Mouse (Mus musculus): Measurements from ENCODE around the gene Ankrd39. TPM values are rescaled to one million over a fixed set of nuclear protein-coding genes. Genes with fewer than 3 reads are reported as not detected.

The Ankrd39 gene
- polyA plus RNA-seq, 1 experiment from 2014 or later = 23.1 TPM

DNA sequence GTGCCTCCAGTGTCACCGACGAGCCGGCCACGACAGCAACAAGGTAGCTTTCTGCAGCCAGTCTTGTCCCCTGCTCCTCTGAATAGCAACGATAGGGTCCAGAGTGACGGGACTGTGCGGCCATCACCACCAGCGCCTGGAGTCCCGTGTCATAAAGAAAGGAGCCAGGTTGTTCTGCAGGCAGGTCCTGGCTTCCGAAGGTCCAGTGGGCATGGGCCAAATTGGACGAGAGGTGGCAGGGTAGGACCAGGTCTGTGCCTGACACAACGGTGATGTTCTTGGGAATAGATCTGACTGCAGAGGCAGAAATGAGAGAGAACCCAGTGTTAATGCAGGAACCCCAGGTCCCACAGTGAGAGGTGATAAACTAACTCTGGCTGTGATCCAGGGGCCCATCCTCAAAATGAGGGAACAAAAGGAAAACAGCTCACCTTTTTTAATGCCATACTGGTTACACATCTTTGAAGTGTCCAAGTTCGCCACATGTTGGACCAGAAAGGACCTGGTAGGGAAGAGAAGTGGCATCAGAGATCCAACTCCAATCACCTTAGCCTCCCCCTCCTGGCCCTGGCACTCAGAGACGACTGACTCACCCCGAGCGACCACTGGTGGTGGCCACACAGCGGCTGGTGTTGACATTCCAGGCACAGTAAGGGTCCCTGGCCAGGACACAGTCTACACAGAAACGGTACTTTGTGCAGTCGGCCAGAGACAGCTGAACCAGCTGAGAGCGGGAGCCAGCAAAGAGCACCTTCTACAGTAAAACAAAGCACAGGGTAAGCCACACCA, 3.0 kb upstream of the Ankrd39 start:
- Histone ChIP-seq H3K4me3 (ENCODE audit: low read depth, low read length) (no peak overlapping the region), H3K36me3 (ENCODE audit: insufficient read depth, low read length) (peaks cover 43% of the 10 kb centered on the region), H3K9ac (replicated peaks; ENCODE audit: low read depth) (no peak overlapping the region), H3K9me3 (ENCODE audit: low read length) (no peaks in the 10 kb centered on the region), H3K4me1 (ENCODE audit: insufficient read depth, low read depth, low read length) (peaks cover 11% of the 10 kb centered on the region; the same call in 1 of the 2 replicates), H3K27me3 (replicated peaks; ENCODE audit: insufficient read depth, low read length) (no peaks in the 10 kb centered on the region), H3K27ac (ENCODE audit: low read length) (no peak overlapping the region), H3K4me2 (replicated peaks; ENCODE audit: low read depth, low read length) (no peak overlapping the region)
- no peak for TF ChIP-seq EP300 (IDR thresholded peaks at IDR 0.05)
- TF ChIP-seq CTCF (IDR thresholded peaks at IDR 0.05) = 0 out of 2 replicates have a peak, but pooled peaks have one; percentile 6
- ATAC-seq (no peak), DNase-seq (ENCODE audit: low spot score) (no peak)
- 71% methylated on average over 20 of the region's 20 CpGs for WGBS

DNA sequence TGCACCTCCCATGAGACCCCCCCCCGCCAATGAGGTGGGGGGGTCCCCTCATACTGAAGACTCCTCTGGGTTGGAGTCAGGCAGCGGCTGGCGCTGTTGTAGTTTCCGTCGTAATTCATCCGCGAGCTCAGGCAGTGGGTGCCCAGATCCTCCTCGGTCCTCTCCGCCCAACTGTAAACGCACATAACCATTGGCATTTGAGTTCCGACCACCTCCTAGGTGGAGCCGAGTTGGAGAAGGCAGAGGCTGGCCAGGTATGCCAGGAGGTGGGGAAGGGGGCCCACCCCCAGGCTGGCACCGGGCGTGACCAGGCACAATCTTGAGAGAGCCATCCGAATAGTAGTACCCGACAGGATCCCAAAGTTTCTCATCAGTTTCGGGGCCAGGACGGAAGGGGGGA, 2.2 kb upstream of the Ankrd39 start:
- DNase-seq (ENCODE audit: low spot score) (no peak), ATAC-seq (no peak)
- H3K4me1 ChIP-seq (ENCODE audit: insufficient read depth, low read depth, low read length) = peaks cover 4% of the 10 kb centered on the region; the same call in 1 of the 2 replicates
- H3K4me2 ChIP-seq (replicated peaks; ENCODE audit: low read depth, low read length) = no peak overlapping the region
- H3K27me3 ChIP-seq (replicated peaks; ENCODE audit: insufficient read depth, low read length) = no peaks in the 10 kb centered on the region
- H3K27ac ChIP-seq (ENCODE audit: low read length) = no peak overlapping the region
- H3K9me3 ChIP-seq (ENCODE audit: low read length) = no peaks in the 10 kb centered on the region
- TF ChIP-seq CTCF (IDR thresholded peaks at IDR 0.05) = no peak
- no peak for TF ChIP-seq EP300 (IDR thresholded peaks at IDR 0.05)
- H3K9ac ChIP-seq (replicated peaks; ENCODE audit: low read depth) = no peak overlapping the region
- peaks cover 43% of the 10 kb centered on the region for H3K36me3 ChIP-seq (ENCODE audit: insufficient read depth, low read length)
- 67% methylated on average over 18 of the region's 18 CpGs for WGBS
- H3K4me3 ChIP-seq (ENCODE audit: low read depth, low read length) = no peak overlapping the region

GRCm38 (mm10) chr1:36548771-36549170, 1.5 kb upstream of the Ankrd39 start:
- no peak overlapping the region for H3K4me2 ChIP-seq (replicated peaks; ENCODE audit: low read depth, low read length)
- no peak overlapping the region for H3K4me3 ChIP-seq (ENCODE audit: low read depth, low read length)
- TF ChIP-seq EP300 (IDR thresholded peaks at IDR 0.05) (no peak), CTCF (IDR thresholded peaks at IDR 0.05) (no peak)
- 0 out of 2 replicates have a peak overlapping the region, but pooled peaks have one; percentile 5 for H3K27ac ChIP-seq (ENCODE audit: low read length)
- DNase-seq (ENCODE audit: low spot score) (no peak), ATAC-seq (no peak)
- no peaks in the 10 kb centered on the region for H3K27me3 ChIP-seq (replicated peaks; ENCODE audit: insufficient read depth, low read length)
- H3K36me3 ChIP-seq (ENCODE audit: insufficient read depth, low read length) = peaks cover 43% of the 10 kb centered on the region
- H3K4me1 ChIP-seq (ENCODE audit: insufficient read depth, low read depth, low read length) = no peaks in the 10 kb centered on the region
- WGBS = 40% methylated on average over 8 of the region's 8 CpGs
- H3K9ac ChIP-seq (replicated peaks; ENCODE audit: low read depth) = no peak overlapping the region
- no peaks in the 10 kb centered on the region for H3K9me3 ChIP-seq (ENCODE audit: low read length)

GRCm38 (mm10) chr1:36547981-36548598, 845 bp upstream of the Ankrd39 start:
- H3K27me3 ChIP-seq (replicated peaks; ENCODE audit: insufficient read depth, low read length) = no peaks in the 10 kb centered on the region
- no peaks in the 10 kb centered on the region for H3K4me1 ChIP-seq (ENCODE audit: insufficient read depth, low read depth, low read length)
- H3K9ac ChIP-seq (replicated peaks; ENCODE audit: low read depth) = no peak overlapping the region
- ATAC-seq (no peak), DNase-seq (ENCODE audit: low spot score) (peak; percentile 55)
- H3K36me3 ChIP-seq (ENCODE audit: insufficient read depth, low read length) = peaks cover 38% of the 10 kb centered on the region
- TF ChIP-seq EP300 (IDR thresholded peaks at IDR 0.05) = no peak
- no peak for TF ChIP-seq CTCF (IDR thresholded peaks at IDR 0.05)
- no peak overlapping the region for H3K4me2 ChIP-seq (replicated peaks; ENCODE audit: low read depth, low read length)
- WGBS = 23% methylated on average over 9 of the region's 9 CpGs
- no peaks in the 10 kb centered on the region for H3K9me3 ChIP-seq (ENCODE audit: low read length)
- peak overlapping the region; percentile 35; the same call in 1 of the 2 replicates for H3K27ac ChIP-seq (ENCODE audit: low read length)
- no peak overlapping the region for H3K4me3 ChIP-seq (ENCODE audit: low read depth, low read length)

- peaks cover 19% of the 10 kb centered on the region for H3K36me3 ChIP-seq (ENCODE audit: insufficient read depth, low read length)
- ATAC-seq = no peak
- H3K9me3 ChIP-seq (ENCODE audit: low read length) = no peaks in the 10 kb centered on the region
- 67% methylated on average over 19 of the region's 19 CpGs for WGBS
- 0 out of 2 replicates have a peak overlapping the region, but pooled peaks have one; percentile 51 for H3K9ac ChIP-seq (replicated peaks; ENCODE audit: low read depth)
- DNase-seq (ENCODE audit: low spot score) = no peak
- no peak overlapping the region for H3K27ac ChIP-seq (ENCODE audit: low read length)
- TF ChIP-seq EP300 (IDR thresholded peaks at IDR 0.05) (no peak), CTCF (IDR thresholded peaks at IDR 0.05) (peak; percentile 28; the same call in 1 of the 2 replicates)
- H3K4me1 ChIP-seq (ENCODE audit: insufficient read depth, low read depth, low read length) = no peaks in the 10 kb centered on the region
- H3K27me3 ChIP-seq (replicated peaks; ENCODE audit: insufficient read depth, low read length) = no peaks in the 10 kb centered on the region
- peak overlapping the region; percentile 74 for H3K4me2 ChIP-seq (replicated peaks; ENCODE audit: low read depth, low read length)
- peak overlapping the region; percentile 51 for H3K4me3 ChIP-seq (ENCODE audit: low read depth, low read length)
Observed at GRCm38 (mm10) chr1:36545845-36546600, 1.2 kb downstream of the Ankrd39 start.

DNA sequence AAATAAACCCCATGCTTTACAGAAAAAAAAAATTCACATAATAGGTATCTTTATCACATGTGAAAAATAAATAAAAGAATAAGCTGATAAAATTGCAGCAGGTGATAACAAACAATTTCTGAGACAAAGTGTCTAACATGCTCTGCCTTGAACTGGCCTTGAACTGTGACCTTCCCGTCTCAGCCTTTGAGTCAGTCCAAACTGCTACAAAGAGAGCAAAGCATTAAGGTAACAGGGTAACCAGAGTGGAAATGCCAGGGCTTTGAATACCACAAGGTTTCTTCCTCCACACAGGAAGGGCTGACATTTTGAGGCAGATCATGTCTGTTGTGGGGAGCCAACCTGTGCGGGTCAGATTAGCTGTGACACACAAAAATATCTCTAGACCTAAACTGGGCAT, 1.9 kb downstream of the Ankrd39 start:
- H3K4me3 ChIP-seq (ENCODE audit: low read depth, low read length) = no peak overlapping the region
- peaks cover 17% of the 10 kb centered on the region for H3K36me3 ChIP-seq (ENCODE audit: insufficient read depth, low read length)
- H3K9me3 ChIP-seq (ENCODE audit: low read length) = no peaks in the 10 kb centered on the region
- WGBS = 77% methylated on average over 2 of the region's 2 CpGs
- H3K4me2 ChIP-seq (replicated peaks; ENCODE audit: low read depth, low read length) = no peak overlapping the region
- no peaks in the 10 kb centered on the region for H3K27me3 ChIP-seq (replicated peaks; ENCODE audit: insufficient read depth, low read length)
- ATAC-seq (no peak), DNase-seq (ENCODE audit: low spot score) (no peak)
- H3K27ac ChIP-seq (ENCODE audit: low read length) = no peak overlapping the region
- TF ChIP-seq EP300 (IDR thresholded peaks at IDR 0.05) (no peak), CTCF (IDR thresholded peaks at IDR 0.05) (no peak)
- H3K4me1 ChIP-seq (ENCODE audit: insufficient read depth, low read depth, low read length) = no peaks in the 10 kb centered on the region
- H3K9ac ChIP-seq (replicated peaks; ENCODE audit: low read depth) = no peak overlapping the region
